Mouse (Mus musculus) spleen, adult 2 months (tissue): ENCODE data around the gene Stk33. TPM values are rescaled to one million over a fixed set of nuclear protein-coding genes. Genes with fewer than 3 reads are reported as not detected.
A peak's percentile ranks its signal among the peaks of the same experiment; 100 is the strongest.

Source experiments
- DNase-seq, 2 experiments: peaks; one replicate each; pipeline versions ENCODE4 v3.0.0 to v3.0.0-alpha.2; 2012 to 2021; ENCODE audit warnings: low spot score in 2 of 2, low read depth in 1 of 2
- H3K27ac ChIP-seq: fragments of 200-500 bp; 2 replicates; pipeline ENCODE4 v1.5.1; 2012; ENCODE audit warnings: low read length, inconsistent platforms; ENCODE audit not compliant: insufficient read depth
- H3K27me3 ChIP-seq: fragments of 200-500 bp; 2 replicates; pipeline ENCODE4 v1.6.1; 2012; ENCODE audit warnings: mild to moderate bottlenecking, moderate library complexity, low read length, inconsistent platforms; ENCODE audit not compliant: control insufficient read depth, insufficient read depth
- H3K36me3 ChIP-seq: fragments of 200-500 bp; 2 replicates; pipeline ENCODE4 v1.6.1; 2012; ENCODE audit warnings: mild to moderate bottlenecking, low read length, inconsistent platforms; ENCODE audit not compliant: control insufficient read depth, insufficient read depth
- H3K4me1 ChIP-seq: fragments of 200-500 bp; 2 replicates; pipeline ENCODE4 v1.6.1; 2011; ENCODE audit warnings: inconsistent platforms; ENCODE audit not compliant: control insufficient read depth, insufficient read depth, insufficient read length
- H3K4me3 ChIP-seq: fragments of 200-500 bp; 2 replicates; pipeline ENCODE4 v1.5.1; 2011; ENCODE audit warnings: mild to moderate bottlenecking, inconsistent platforms; ENCODE audit not compliant: insufficient read depth, insufficient read length; ENCODE audit errors: extremely low read depth
- CTCF ChIP-seq: fragments of 200-500 bp; IDR thresholded peaks from 2 replicates; pipeline ENCODE4 v1.5.1; 2011; ENCODE audit warnings: mild to moderate bottlenecking, inconsistent platforms; ENCODE audit not compliant: insufficient read depth, insufficient read length, insufficient replicate concordance; ENCODE audit errors: extremely low read depth
- POLR2A ChIP-seq: fragments of 200-500 bp; IDR thresholded peaks from 2 replicates; pipeline ENCODE4 v1.6.1; 2011; ENCODE audit warnings: low read depth, low read length, inconsistent platforms
- WGBS: fragments of 180-500 bp; shearing (Covaris S2); methylation state at CpG from one replicate; pipeline ENCODE4 v1.1.7; 2018; 5-methylcytosine and 5-hydroxymethylcytosine counted together
- polyA plus RNA-seq: library from polyadenylated mRNA; depleted of rRNA; stranded (reverse); fragments of >200 nt; gene quantifications from 2 replicates; pipeline ENCODE4 v1.2.3, GENCODE M21; 2012

Gene Stk33
- polyA plus RNA-seq, 1 experiment = not detected

DNA sequence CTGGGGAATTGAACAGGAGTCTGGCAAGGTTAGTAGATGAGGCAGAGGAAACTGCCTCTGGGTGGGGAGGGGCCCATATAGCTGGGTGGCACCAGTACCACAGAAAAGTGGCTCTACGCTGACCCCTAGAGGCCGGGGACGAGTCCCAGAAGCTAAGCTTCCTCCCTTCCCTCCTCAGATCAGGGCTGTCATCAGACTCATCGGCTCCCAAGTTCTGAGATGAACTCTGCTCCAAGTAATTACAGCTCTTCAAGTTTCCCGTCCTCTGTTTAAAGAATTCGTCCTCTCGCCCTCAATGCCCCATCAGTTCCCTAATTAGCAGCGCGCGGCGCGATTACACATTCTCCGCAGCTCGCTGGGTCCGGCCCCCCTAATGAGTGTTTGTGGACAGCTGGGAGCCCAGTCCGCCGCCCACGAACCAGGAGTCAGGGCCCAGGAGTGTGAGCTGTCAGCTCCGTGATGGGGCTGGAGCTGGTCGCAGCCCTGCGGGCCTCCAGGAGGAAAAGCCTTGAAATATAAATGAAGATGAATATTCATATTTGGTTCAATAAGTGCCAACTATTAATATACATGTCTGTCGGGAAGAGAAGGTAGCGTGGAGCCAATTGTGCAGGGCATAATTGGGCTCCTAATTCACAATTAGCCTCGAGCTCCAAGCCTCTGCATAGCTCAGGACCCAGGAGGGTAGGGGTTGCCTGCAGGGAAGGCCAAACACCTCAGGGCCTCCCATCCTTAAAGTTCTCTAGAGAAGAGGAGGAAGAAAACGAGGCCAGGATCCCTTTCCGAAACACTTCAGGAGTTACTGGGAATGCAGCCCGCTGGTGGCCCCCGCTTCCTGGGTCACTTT lies 183.2 kb downstream of the Stk33 start:
- H3K27ac ChIP-seq = no peak overlapping the region
- peaks cover 3% of the 10 kb centered on the region; the same call in 1 of the 2 replicates for H3K4me1 ChIP-seq
- peak; percentile 36; the same call in 1 of the 2 replicates for TF ChIP-seq CTCF
- TF ChIP-seq POLR2A = no peak
- no peaks in the 10 kb centered on the region for H3K36me3 ChIP-seq
- H3K27me3 ChIP-seq = no peaks in the 10 kb centered on the region
- DNase-seq = peak; percentile 3 to 73
- 45% methylated on average over 28 of the region's 28 CpGs for WGBS
- no peak overlapping the region for H3K4me3 ChIP-seq

DNA sequence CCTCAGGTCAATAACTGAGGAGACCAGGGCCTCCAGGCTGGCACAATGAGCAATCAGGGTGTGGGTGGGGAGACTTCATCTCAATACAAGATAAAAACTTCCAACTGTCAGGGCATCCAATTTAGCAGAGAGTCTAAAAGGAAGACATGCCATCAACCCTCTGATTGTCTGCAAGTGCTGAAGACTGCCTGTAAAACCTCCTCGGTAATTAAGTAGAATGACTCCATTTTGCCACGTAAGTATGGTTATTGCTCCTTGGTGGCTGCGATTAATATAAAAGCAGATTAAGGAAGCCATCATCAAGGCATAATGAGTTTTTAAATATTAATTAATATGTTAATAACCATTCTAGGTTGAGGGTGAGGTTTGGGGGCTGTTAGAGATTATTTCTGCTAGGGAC lies 187.5 kb downstream of the Stk33 start:
- TF ChIP-seq CTCF (no peak), POLR2A (no peak)
- H3K27ac ChIP-seq = no peak overlapping the region
- no peak overlapping the region for H3K4me3 ChIP-seq
- no peaks in the 10 kb centered on the region for H3K27me3 ChIP-seq
- 92% methylated on average over 3 of the region's 3 CpGs for WGBS
- H3K36me3 ChIP-seq = no peaks in the 10 kb centered on the region
- H3K4me1 ChIP-seq = peaks cover 3% of the 10 kb centered on the region; the same call in 1 of the 2 replicates
- no peak for DNase-seq

DNA sequence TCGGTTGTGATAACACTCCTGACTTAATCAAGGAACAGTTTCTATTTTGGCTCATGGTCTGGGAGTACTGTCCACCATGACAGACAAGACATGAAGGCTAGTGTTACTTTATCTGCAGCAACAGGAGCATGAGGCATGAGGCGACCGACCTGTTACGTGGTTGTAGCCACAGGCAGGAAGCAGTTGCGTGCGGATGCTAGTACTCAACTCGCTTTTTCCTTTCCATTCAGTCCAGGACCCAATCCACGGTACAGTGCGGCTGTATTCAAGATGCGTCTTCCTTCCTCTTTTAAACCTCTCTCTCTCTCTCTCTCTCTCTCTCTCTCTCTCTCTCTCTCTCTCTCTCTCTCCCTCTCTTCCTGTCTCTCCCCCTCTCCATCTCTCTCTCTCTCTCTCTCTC lies 194.1 kb downstream of the Stk33 start:
- H3K27me3 ChIP-seq = no peaks in the 10 kb centered on the region
- H3K36me3 ChIP-seq = no peaks in the 10 kb centered on the region
- TF ChIP-seq CTCF (no peak), POLR2A (no peak)
- no peak for DNase-seq
- no peak overlapping the region for H3K4me3 ChIP-seq
- no peak overlapping the region for H3K27ac ChIP-seq
- H3K4me1 ChIP-seq = no peaks in the 10 kb centered on the region
- WGBS = 24% methylated on average over 10 of the region's 10 CpGs

DNA sequence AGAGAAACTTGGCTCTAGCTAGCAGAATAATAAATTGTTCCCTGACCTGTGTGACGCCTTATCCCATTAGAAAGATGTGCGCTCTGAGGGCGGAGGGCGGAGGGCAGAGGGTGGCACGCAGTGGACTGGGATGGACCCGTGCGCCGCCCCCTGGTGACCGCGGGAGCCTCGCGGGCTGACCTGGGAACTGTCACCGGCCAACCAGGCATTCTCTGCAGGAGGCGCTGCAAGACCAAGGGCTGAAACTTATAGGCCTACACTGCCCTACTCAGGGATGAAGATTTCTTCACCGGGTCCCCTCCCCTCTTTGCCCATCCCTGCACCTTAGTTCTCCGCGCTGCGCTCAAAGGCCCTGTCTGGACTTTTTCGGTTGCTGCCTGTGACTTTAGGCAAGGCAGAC lies 197.6 kb downstream of the Stk33 start:
- TF ChIP-seq CTCF (no peak), POLR2A (no peak)
- H3K36me3 ChIP-seq = no peaks in the 10 kb centered on the region
- DNase-seq = no peak
- 56% methylated on average over 19 of the region's 19 CpGs for WGBS
- H3K27ac ChIP-seq = no peak overlapping the region
- H3K4me3 ChIP-seq = no peak overlapping the region
- H3K27me3 ChIP-seq = no peaks in the 10 kb centered on the region
- no peaks in the 10 kb centered on the region for H3K4me1 ChIP-seq

DNA sequence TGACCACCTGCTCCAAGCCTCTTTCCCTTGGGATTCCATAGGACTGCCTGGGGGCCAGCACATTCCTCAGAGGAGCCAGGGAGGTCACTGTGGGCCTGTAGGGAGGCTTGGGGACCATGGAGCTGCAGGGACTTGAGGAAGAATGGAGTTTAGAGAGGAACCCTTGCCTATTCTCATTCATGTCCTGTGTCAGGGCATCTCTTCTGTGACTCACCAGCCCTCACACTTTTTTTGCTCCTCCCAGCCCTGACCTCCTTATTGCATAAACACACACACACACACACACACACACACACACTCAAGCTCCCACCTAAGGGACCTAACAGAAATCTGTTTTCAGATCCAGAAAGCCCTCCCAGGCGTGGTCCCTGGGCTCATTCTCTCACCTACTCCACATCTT lies 199.5 kb downstream of the Stk33 start:
- no peak for TF ChIP-seq CTCF
- no peak for TF ChIP-seq POLR2A
- H3K4me3 ChIP-seq = no peak overlapping the region
- no peak overlapping the region for H3K27ac ChIP-seq
- no peaks in the 10 kb centered on the region for H3K27me3 ChIP-seq
- no peaks in the 10 kb centered on the region for H3K36me3 ChIP-seq
- DNase-seq = no peak
- H3K4me1 ChIP-seq = no peaks in the 10 kb centered on the region
- WGBS = 63% methylated on average over 1 of the region's 1 CpGs

DNA sequence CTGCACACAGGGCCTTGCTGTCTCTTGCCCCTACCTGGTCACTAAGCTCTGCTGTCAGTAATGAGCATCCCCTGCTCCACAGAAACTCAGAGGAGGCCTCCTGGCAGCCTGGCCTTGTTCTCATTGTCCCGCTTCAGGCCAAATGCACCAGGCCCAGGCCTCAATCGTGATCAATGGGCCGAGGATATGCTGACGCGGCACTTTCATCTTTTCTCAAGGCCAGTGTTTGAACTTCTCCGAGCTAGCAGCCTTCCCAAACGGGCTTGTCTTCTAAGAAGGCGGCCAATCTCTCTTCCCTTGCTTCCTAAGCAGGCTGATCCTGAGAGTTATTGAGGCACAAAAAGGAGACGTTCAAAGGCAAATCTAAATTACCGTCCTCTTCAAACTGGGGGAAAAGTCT lies 200.2 kb downstream of the Stk33 start:
- no peaks in the 10 kb centered on the region for H3K36me3 ChIP-seq
- H3K4me3 ChIP-seq = no peak overlapping the region
- no peaks in the 10 kb centered on the region for H3K27me3 ChIP-seq
- H3K27ac ChIP-seq = no peak overlapping the region
- no peak for DNase-seq
- no peak for TF ChIP-seq POLR2A
- TF ChIP-seq CTCF = no peak
- no peaks in the 10 kb centered on the region for H3K4me1 ChIP-seq
- 91% methylated on average over 10 of the region's 10 CpGs for WGBS
